Mouse (Mus musculus): ENCODE data around the gene Ccser1. TPM values are rescaled to one million over a fixed set of nuclear protein-coding genes. Genes with fewer than 3 reads are reported as not detected.
A peak's percentile ranks its signal among the peaks of the same experiment; 100 is the strongest.

Ccser1 gene
- polyA plus RNA-seq, 1 experiment from 2014 or later = 6.1 TPM

- 59% methylated on average over 15 of the region's 15 CpGs for WGBS
- Histone ChIP-seq H3K36me3 (ENCODE audit: control insufficient read depth, insufficient read depth, low read length) (no peaks in the 10 kb centered on the region), H3K4me3 (ENCODE audit: low read depth, low read length) (no peak overlapping the region), H3K4me2 (no peak overlapping the region), H3K27me3 (ENCODE audit: control insufficient read depth, insufficient read depth, low read length) (no peaks in the 10 kb centered on the region), H3K27ac (ENCODE audit: low read depth, low read length) (no peak overlapping the region), H3K9ac (ENCODE audit: low read length) (no peak overlapping the region), H3K9me3 (ENCODE audit: control insufficient read depth, low read length) (no peaks in the 10 kb centered on the region), H3K4me1 (ENCODE audit: control insufficient read depth, insufficient read depth, low read length) (no peaks in the 10 kb centered on the region)
- peak; percentile 87 for ATAC-seq (ENCODE audit: low FRiP score)
- DNase-seq (ENCODE audit: low spot score, missing footprints) = no peak
Observed at GRCm38 (mm10) chr6:61329593-61330540, 149.7 kb downstream of the Ccser1 start.

GRCm38 (mm10) chr6:61334466-61334865 is 154.3 kb downstream of the Ccser1 start:
- no peak overlapping the region for H3K27ac ChIP-seq (ENCODE audit: low read depth, low read length)
- DNase-seq (ENCODE audit: low spot score, missing footprints) (no peak), ATAC-seq (ENCODE audit: low FRiP score) (no peak)
- H3K4me1 ChIP-seq (ENCODE audit: control insufficient read depth, insufficient read depth, low read length) = no peaks in the 10 kb centered on the region
- no peak overlapping the region for H3K4me2 ChIP-seq
- H3K27me3 ChIP-seq (ENCODE audit: control insufficient read depth, insufficient read depth, low read length) = no peaks in the 10 kb centered on the region
- H3K36me3 ChIP-seq (ENCODE audit: control insufficient read depth, insufficient read depth, low read length) = no peaks in the 10 kb centered on the region
- H3K4me3 ChIP-seq (ENCODE audit: low read depth, low read length) = no peak overlapping the region
- no peak overlapping the region for H3K9ac ChIP-seq (ENCODE audit: low read length)
- 94% methylated on average over 1 of the region's 1 CpGs for WGBS
- H3K9me3 ChIP-seq (ENCODE audit: control insufficient read depth, low read length) = no peaks in the 10 kb centered on the region

- Histone ChIP-seq H3K9me3 (ENCODE audit: control insufficient read depth, low read length) (no peaks in the 10 kb centered on the region), H3K4me1 (ENCODE audit: control insufficient read depth, insufficient read depth, low read length) (no peaks in the 10 kb centered on the region), H3K4me3 (ENCODE audit: low read depth, low read length) (no peak overlapping the region), H3K27me3 (ENCODE audit: control insufficient read depth, insufficient read depth, low read length) (no peaks in the 10 kb centered on the region), H3K4me2 (no peak overlapping the region), H3K9ac (ENCODE audit: low read length) (no peak overlapping the region), H3K27ac (ENCODE audit: low read depth, low read length) (no peak overlapping the region), H3K36me3 (ENCODE audit: control insufficient read depth, insufficient read depth, low read length) (no peaks in the 10 kb centered on the region)
- no peak for DNase-seq (ENCODE audit: low spot score, missing footprints)
- ATAC-seq (ENCODE audit: low FRiP score) = no peak
- 79% methylated on average over 5 of the region's 5 CpGs for WGBS
Observed at GRCm38 (mm10) chr6:61347045-61347838, 167.1 kb downstream of the Ccser1 start.

- Histone ChIP-seq H3K27ac (ENCODE audit: low read depth, low read length) (no peak overlapping the region), H3K4me2 (no peak overlapping the region)
- no peak for ATAC-seq (ENCODE audit: low FRiP score)
Observed at GRCm38 (mm10) chr6:61363722-61364121, 183.6 kb downstream of the Ccser1 start.

GRCm38 (mm10) chr6:61382526-61382925 is 202.4 kb downstream of the Ccser1 start:
- no peak overlapping the region for H3K9ac ChIP-seq (ENCODE audit: low read length)
- no peak for DNase-seq (ENCODE audit: low spot score, missing footprints)
- peak; percentile 62; the same call in 1 of the 2 replicates for ATAC-seq (ENCODE audit: low FRiP score)
- no peaks in the 10 kb centered on the region for H3K9me3 ChIP-seq (ENCODE audit: control insufficient read depth, low read length)
- H3K4me3 ChIP-seq (ENCODE audit: low read depth, low read length) = no peak overlapping the region
- H3K27ac ChIP-seq (ENCODE audit: low read depth, low read length) = no peak overlapping the region
- H3K4me2 ChIP-seq = no peak overlapping the region
- no peaks in the 10 kb centered on the region for H3K36me3 ChIP-seq (ENCODE audit: control insufficient read depth, insufficient read depth, low read length)
- H3K27me3 ChIP-seq (ENCODE audit: control insufficient read depth, insufficient read depth, low read length) = no peaks in the 10 kb centered on the region
- 20% methylated on average over 3 of the region's 3 CpGs for WGBS
- H3K4me1 ChIP-seq (ENCODE audit: control insufficient read depth, insufficient read depth, low read length) = no peaks in the 10 kb centered on the region

More at GRCm38 (mm10) chr6:61363722-61364121, 183.6 kb downstream of the Ccser1 start:
- Histone ChIP-seq H3K27me3 (ENCODE audit: control insufficient read depth, insufficient read depth, low read length) (no peaks in the 10 kb centered on the region), H3K4me1 (ENCODE audit: control insufficient read depth, insufficient read depth, low read length) (no peaks in the 10 kb centered on the region), H3K9ac (ENCODE audit: low read length) (no peak overlapping the region), H3K4me3 (ENCODE audit: low read depth, low read length) (no peak overlapping the region), H3K9me3 (ENCODE audit: control insufficient read depth, low read length) (no peaks in the 10 kb centered on the region), H3K36me3 (ENCODE audit: control insufficient read depth, insufficient read depth, low read length) (no peaks in the 10 kb centered on the region)
- no peak for DNase-seq (ENCODE audit: low spot score, missing footprints)
- WGBS = 87% methylated on average over 5 of the region's 5 CpGs

- Histone ChIP-seq H3K27me3 (ENCODE audit: control insufficient read depth, insufficient read depth, low read length) (no peaks in the 10 kb centered on the region), H3K9ac (ENCODE audit: low read length) (no peak overlapping the region), H3K9me3 (ENCODE audit: control insufficient read depth, low read length) (no peaks in the 10 kb centered on the region), H3K4me2 (no peak overlapping the region), H3K4me1 (ENCODE audit: control insufficient read depth, insufficient read depth, low read length) (no peaks in the 10 kb centered on the region), H3K4me3 (ENCODE audit: low read depth, low read length) (no peak overlapping the region), H3K27ac (ENCODE audit: low read depth, low read length) (no peak overlapping the region), H3K36me3 (ENCODE audit: control insufficient read depth, insufficient read depth, low read length) (no peaks in the 10 kb centered on the region)
- DNase-seq (ENCODE audit: low spot score, missing footprints) (peak; percentile 83), ATAC-seq (ENCODE audit: low FRiP score) (no peak)
- WGBS = 50% methylated on average over 3 of the region's 3 CpGs
Observed at GRCm38 (mm10) chr6:61382991-61383390, 202.9 kb downstream of the Ccser1 start.

- WGBS = 87% methylated on average over 1 of the region's 1 CpGs
- H3K4me2 ChIP-seq = no peak overlapping the region
- DNase-seq (ENCODE audit: low spot score, missing footprints) = no peak
- H3K4me1 ChIP-seq (ENCODE audit: control insufficient read depth, insufficient read depth, low read length) = no peaks in the 10 kb centered on the region
- ATAC-seq (ENCODE audit: low FRiP score) = no peak
- no peak overlapping the region for H3K27ac ChIP-seq (ENCODE audit: low read depth, low read length)
- H3K4me3 ChIP-seq (ENCODE audit: low read depth, low read length) = no peak overlapping the region
- H3K9me3 ChIP-seq (ENCODE audit: control insufficient read depth, low read length) = no peaks in the 10 kb centered on the region
- no peaks in the 10 kb centered on the region for H3K27me3 ChIP-seq (ENCODE audit: control insufficient read depth, insufficient read depth, low read length)
- no peaks in the 10 kb centered on the region for H3K36me3 ChIP-seq (ENCODE audit: control insufficient read depth, insufficient read depth, low read length)
- H3K9ac ChIP-seq (ENCODE audit: low read length) = no peak overlapping the region
Observed at GRCm38 (mm10) chr6:61387046-61387445, 206.9 kb downstream of the Ccser1 start.

GRCm38 (mm10) chr6:61427490-61427889 is 247.4 kb downstream of the Ccser1 start:
- no peak for DNase-seq (ENCODE audit: low spot score, missing footprints)
- H3K27me3 ChIP-seq (ENCODE audit: control insufficient read depth, insufficient read depth, low read length) = no peaks in the 10 kb centered on the region
- no peak overlapping the region for H3K9ac ChIP-seq (ENCODE audit: low read length)
- H3K4me2 ChIP-seq = no peak overlapping the region
- WGBS = 87% methylated on average over 2 of the region's 2 CpGs
- no peaks in the 10 kb centered on the region for H3K36me3 ChIP-seq (ENCODE audit: control insufficient read depth, insufficient read depth, low read length)
- ATAC-seq (ENCODE audit: low FRiP score) = no peak
- H3K9me3 ChIP-seq (ENCODE audit: control insufficient read depth, low read length) = no peaks in the 10 kb centered on the region
- H3K4me1 ChIP-seq (ENCODE audit: control insufficient read depth, insufficient read depth, low read length) = peaks cover 9% of the 10 kb centered on the region
- H3K27ac ChIP-seq (ENCODE audit: low read depth, low read length) = no peak overlapping the region
- no peak overlapping the region for H3K4me3 ChIP-seq (ENCODE audit: low read depth, low read length)

Measured in midbrain, embryonic 11.5 days (tissue).